Mouse (Mus musculus): ENCODE measurements around the gene Fam160a1. TPM values are rescaled to one million over a fixed set of nuclear protein-coding genes. Genes with fewer than 3 reads are reported as not detected.
A peak's percentile ranks its signal among the peaks of the same experiment; 100 is the strongest.

Gene Fam160a1
- total and polyA plus RNA-seq, 2 experiments from 2014 or later = 0.32 to 1.2 TPM

DNA sequence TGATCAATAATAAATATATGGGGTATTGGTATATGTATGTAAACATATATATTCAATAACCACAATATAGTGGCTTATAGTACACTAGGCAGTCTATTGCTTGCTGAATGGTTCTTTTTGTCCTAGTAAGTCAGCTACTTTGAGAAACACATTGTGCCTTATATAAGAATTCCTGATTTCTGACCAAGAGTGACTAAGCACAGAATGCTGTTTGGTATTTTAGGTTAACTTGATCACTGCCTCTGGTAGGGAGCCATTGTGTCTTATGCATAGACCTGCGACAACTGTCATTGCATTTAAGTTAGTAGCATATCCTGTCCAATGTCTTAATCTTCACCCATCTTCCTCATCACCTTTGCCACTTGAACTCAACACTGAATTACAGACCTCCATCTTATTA lies 197.3 kb downstream of the Fam160a1 start:
- no peak for TF ChIP-seq CTCF (IDR thresholded peaks at IDR 0.05)
- no peaks in the 10 kb centered on the region for H3K27me3 ChIP-seq (ENCODE audit: insufficient read depth, low read length)
- no peak overlapping the region for H3K4me2 ChIP-seq (ENCODE audit: low read depth, low read length, poor library complexity, severe bottlenecking)
- no peaks in the 10 kb centered on the region for H3K4me1 ChIP-seq (ENCODE audit: insufficient read depth, low read length)
- WGBS = 97% methylated on average over 1 of the region's 1 CpGs
- DNase-seq (ENCODE audit: low spot score) (no peak), ATAC-seq (ENCODE audit: low FRiP score) (no peak)
- H3K9ac ChIP-seq (replicated peaks; ENCODE audit: low read length, poor library complexity, severe bottlenecking) = no peak overlapping the region
- H3K36me3 ChIP-seq (ENCODE audit: insufficient read depth, low read length) = no peaks in the 10 kb centered on the region
- H3K9me3 ChIP-seq (ENCODE audit: low read length) = no peaks in the 10 kb centered on the region
- no peak overlapping the region for H3K27ac ChIP-seq (ENCODE audit: low read depth, low read length)
- H3K4me3 ChIP-seq (ENCODE audit: low read depth, low read length) = no peak overlapping the region

DNA sequence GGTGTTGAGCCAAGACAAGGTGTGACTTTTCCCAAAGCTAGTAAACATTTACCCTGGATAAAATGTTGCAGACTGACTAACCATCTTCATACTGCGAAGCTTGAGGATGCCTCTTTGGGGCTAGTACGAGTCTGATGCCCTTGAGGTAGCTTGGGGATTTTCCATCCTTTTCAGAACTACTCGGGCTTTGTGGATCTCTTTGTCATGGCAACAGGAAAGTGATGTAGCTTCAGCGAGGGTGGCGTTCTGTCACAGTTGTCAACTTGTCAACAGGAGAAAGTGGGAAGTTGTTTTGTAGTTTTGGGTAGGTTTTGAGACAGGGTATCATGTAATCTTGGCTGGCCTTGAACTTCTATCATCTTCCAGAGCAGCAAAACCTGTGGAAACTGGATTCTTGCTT lies 197.7 kb downstream of the Fam160a1 start:
- DNase-seq (ENCODE audit: low spot score) (no peak), ATAC-seq (ENCODE audit: low FRiP score) (no peak)
- Histone ChIP-seq H3K4me3 (ENCODE audit: low read depth, low read length) (no peak overlapping the region), H3K9me3 (ENCODE audit: low read length) (no peaks in the 10 kb centered on the region), H3K4me2 (ENCODE audit: low read depth, low read length, poor library complexity, severe bottlenecking) (no peak overlapping the region), H3K9ac (replicated peaks; ENCODE audit: low read length, poor library complexity, severe bottlenecking) (no peak overlapping the region), H3K4me1 (ENCODE audit: insufficient read depth, low read length) (no peaks in the 10 kb centered on the region), H3K36me3 (ENCODE audit: insufficient read depth, low read length) (no peaks in the 10 kb centered on the region), H3K27me3 (ENCODE audit: insufficient read depth, low read length) (no peaks in the 10 kb centered on the region), H3K27ac (ENCODE audit: low read depth, low read length) (no peak overlapping the region)
- WGBS = 72% methylated on average over 5 of the region's 5 CpGs
- TF ChIP-seq CTCF (IDR thresholded peaks at IDR 0.05) = no peak

DNA sequence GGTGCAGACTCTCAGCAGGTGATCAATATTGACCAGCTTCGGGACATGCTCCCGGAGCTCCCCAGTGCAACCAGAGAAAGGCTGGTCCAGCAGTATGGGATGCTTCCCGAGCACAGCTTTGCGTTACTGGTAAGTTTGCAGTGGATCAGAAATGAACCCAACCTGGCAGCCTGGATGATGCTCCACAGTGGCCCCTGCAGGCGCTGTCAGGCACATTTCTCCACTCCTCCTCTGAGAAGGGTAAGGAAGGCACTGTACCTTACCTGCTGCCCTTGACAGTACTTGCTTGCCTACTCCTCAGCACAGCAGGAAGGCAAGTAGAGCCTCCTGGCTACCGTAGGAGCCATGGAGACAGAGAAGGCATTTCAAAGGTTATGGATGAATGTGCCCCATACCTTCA lies 198.2 kb downstream of the Fam160a1 start:
- H3K27ac ChIP-seq (ENCODE audit: low read depth, low read length) = no peak overlapping the region
- H3K9me3 ChIP-seq (ENCODE audit: low read length) = no peaks in the 10 kb centered on the region
- no peak overlapping the region for H3K4me2 ChIP-seq (ENCODE audit: low read depth, low read length, poor library complexity, severe bottlenecking)
- no peak overlapping the region for H3K4me3 ChIP-seq (ENCODE audit: low read depth, low read length)
- ATAC-seq (ENCODE audit: low FRiP score) (no peak), DNase-seq (ENCODE audit: low spot score) (no peak)
- H3K9ac ChIP-seq (replicated peaks; ENCODE audit: low read length, poor library complexity, severe bottlenecking) = no peak overlapping the region
- TF ChIP-seq CTCF (IDR thresholded peaks at IDR 0.05) = peak; percentile 27; the same call in 1 of the 2 replicates
- no peaks in the 10 kb centered on the region for H3K4me1 ChIP-seq (ENCODE audit: insufficient read depth, low read length)
- H3K36me3 ChIP-seq (ENCODE audit: insufficient read depth, low read length) = no peaks in the 10 kb centered on the region
- 77% methylated on average over 6 of the region's 6 CpGs for WGBS
- no peaks in the 10 kb centered on the region for H3K27me3 ChIP-seq (ENCODE audit: insufficient read depth, low read length)

DNA sequence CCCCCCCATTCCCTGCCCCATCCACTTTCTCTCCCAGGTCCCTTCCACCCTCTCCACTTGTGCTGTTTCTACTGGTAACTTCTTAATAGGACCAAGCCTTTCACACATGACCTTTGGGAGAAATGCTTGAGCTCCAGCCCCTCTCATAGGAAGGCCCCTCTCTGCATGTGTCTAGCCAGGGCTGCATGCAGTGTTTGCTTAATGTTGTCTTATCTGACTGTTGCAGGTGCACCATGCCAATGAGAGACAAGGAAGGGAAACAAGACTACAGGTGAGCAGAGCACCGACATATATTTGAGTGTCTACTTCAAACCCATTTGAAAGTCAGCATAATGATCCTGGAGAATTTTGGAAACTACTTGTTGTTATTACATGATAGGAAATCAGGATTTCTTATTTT lies 200.7 kb downstream of the Fam160a1 start:
- H3K27me3 ChIP-seq (ENCODE audit: insufficient read depth, low read length) = no peaks in the 10 kb centered on the region
- H3K9me3 ChIP-seq (ENCODE audit: low read length) = no peaks in the 10 kb centered on the region
- no peak overlapping the region for H3K27ac ChIP-seq (ENCODE audit: low read depth, low read length)
- no peak overlapping the region for H3K4me3 ChIP-seq (ENCODE audit: low read depth, low read length)
- WGBS = 97% methylated on average over 1 of the region's 1 CpGs
- ATAC-seq (ENCODE audit: low FRiP score) = no peak
- no peak for DNase-seq (ENCODE audit: low spot score)
- no peaks in the 10 kb centered on the region for H3K36me3 ChIP-seq (ENCODE audit: insufficient read depth, low read length)
- H3K9ac ChIP-seq (replicated peaks; ENCODE audit: low read length, poor library complexity, severe bottlenecking) = no peak overlapping the region
- TF ChIP-seq CTCF (IDR thresholded peaks at IDR 0.05) = no peak
- H3K4me2 ChIP-seq (ENCODE audit: low read depth, low read length, poor library complexity, severe bottlenecking) = no peak overlapping the region
- H3K4me1 ChIP-seq (ENCODE audit: insufficient read depth, low read length) = no peaks in the 10 kb centered on the region

Other genes starting within 250 kb of the Fam160a1 start
- 36.9 and 39.4 TPM in 2 replicates for gene Gatb, start 243.2 kb downstream of the Fam160a1 start, total RNA-seq (2014; rRNA removed)
- gene Gatb, start 243.2 kb downstream of the Fam160a1 start, polyA plus RNA-seq (2015; fragmentation: Nextera tagmentation; extraction: Ambion mirVana) = 21.7 and 22.2 TPM in 2 replicates
- 0.16 and 0.33 TPM in 2 replicates for gene Glt28d2, start 70.2 kb upstream of the Fam160a1 start, total RNA-seq (2014; rRNA removed)
- 0.21 and 0.42 TPM in 2 replicates for gene Glt28d2, start 70.2 kb upstream of the Fam160a1 start, polyA plus RNA-seq (2015; fragmentation: Nextera tagmentation; extraction: Ambion mirVana)
- 1.9 and 2.2 TPM in 2 replicates for gene Gm37240, start 70.2 kb upstream of the Fam160a1 start, total RNA-seq (2014; rRNA removed)
- 0.43 and 0.65 TPM in 2 replicates for gene Gm37240, start 70.2 kb upstream of the Fam160a1 start, polyA plus RNA-seq (2015; fragmentation: Nextera tagmentation; extraction: Ambion mirVana)
- gene Sh3d19, start 153.8 kb upstream of the Fam160a1 start, total RNA-seq (2014; rRNA removed) = 25.1 and 32.0 TPM in 2 replicates
- 13.5 and 13.8 TPM in 2 replicates for gene Sh3d19, start 153.8 kb upstream of the Fam160a1 start, polyA plus RNA-seq (2015; fragmentation: Nextera tagmentation; extraction: Ambion mirVana)
- not detected in 2 replicates for gene Prss48, start 185.2 kb upstream of the Fam160a1 start, total RNA-seq (2014; rRNA removed)
- not detected in 2 replicates for gene Prss48, start 185.2 kb upstream of the Fam160a1 start, polyA plus RNA-seq (2015; fragmentation: Nextera tagmentation; extraction: Ambion mirVana)

All from midbrain, postnatal 0 days (tissue).